Mouse (Mus musculus): Measurements from ENCODE around the gene Hsf2. TPM values are rescaled to one million over a fixed set of nuclear protein-coding genes. Genes with fewer than 3 reads are reported as not detected.

Gene Hsf2
- total and polyA plus RNA-seq, 2 experiments = 6.3 to 30.5 TPM

DNA sequence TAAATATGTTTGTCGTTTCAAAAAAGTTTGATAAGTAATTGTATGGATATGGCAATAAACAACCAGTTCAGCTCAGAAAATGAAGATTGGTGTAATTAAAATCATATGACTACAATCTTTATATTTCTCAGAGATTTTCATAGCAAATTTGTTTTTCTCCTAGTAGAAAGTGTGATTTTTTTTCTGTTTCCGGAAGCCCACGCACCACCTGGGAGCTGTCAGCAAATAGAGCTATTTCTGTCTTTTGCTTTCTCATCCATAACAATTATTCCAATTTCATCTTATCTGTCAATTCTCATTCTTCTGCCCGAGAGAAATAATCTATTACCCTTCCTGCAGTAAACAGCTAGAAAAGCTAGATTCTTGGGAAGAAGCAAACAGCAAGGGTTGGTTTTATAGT is 63.4 kb downstream of the Hsf2 start:
- no peak for DNase-seq (ENCODE audit: extremely low read depth, low read depth, low spot score)
- Histone ChIP-seq H3K79me2 (ENCODE audit: control insufficient read depth, insufficient read depth, low read length) (no peaks in the 10 kb centered on the region), H3K9ac (ENCODE audit: low read depth, low read length) (no peak overlapping the region), H3K27me3 (ENCODE audit: control insufficient read depth, insufficient read depth, low read length) (no peaks in the 10 kb centered on the region), H3K36me3 (ENCODE audit: control insufficient read depth, insufficient read depth, low read length) (no peaks in the 10 kb centered on the region), H3K4me1 (ENCODE audit: control insufficient read depth, insufficient read depth, low read length) (no peaks in the 10 kb centered on the region), H3K27ac (replicated peaks; ENCODE audit: insufficient read depth, low read depth, low read length) (no peak overlapping the region), H3K4me3 (ENCODE audit: insufficient read depth, low read depth, low read length) (no peak overlapping the region)
- TF ChIP-seq CTCF (IDR thresholded peaks at IDR 0.05; ENCODE audit: low read depth, low read length) (no peak), POLR2A (IDR thresholded peaks at IDR 0.05; ENCODE audit: extremely low read depth, insufficient read depth, low read length) (no peak)
- 89% methylated on average over 4 of the region's 4 CpGs for WGBS

GRCm38 (mm10) chr10:57553719-57554118 is 67.5 kb downstream of the Hsf2 start:
- no peaks in the 10 kb centered on the region for H3K36me3 ChIP-seq (ENCODE audit: control insufficient read depth, insufficient read depth, low read length)
- WGBS = 89% methylated on average over 1 of the region's 1 CpGs
- no peak for TF ChIP-seq POLR2A (IDR thresholded peaks at IDR 0.05; ENCODE audit: extremely low read depth, insufficient read depth, low read length)
- no peak for TF ChIP-seq CTCF (IDR thresholded peaks at IDR 0.05; ENCODE audit: low read depth, low read length)

DNA sequence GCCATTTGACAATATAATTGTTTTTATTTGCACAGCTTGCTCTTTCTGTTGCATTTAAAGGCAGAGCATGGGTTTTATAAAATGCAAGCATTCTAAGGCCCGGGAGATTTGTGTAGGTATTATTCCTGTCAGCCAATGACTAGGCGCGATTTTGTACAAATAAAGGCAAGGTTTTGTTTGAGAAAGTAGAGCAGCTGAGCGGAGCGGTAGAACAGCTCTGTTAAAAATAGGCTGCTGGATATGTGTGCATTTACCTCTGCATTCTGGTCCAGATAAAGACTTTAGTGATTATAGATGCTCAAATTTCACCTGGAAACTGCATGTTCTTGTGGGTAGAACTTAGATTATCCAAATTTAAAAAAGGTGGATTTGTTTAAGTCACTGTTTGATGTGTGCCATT is 71.4 kb downstream of the Hsf2 start:
- Histone ChIP-seq H3K27ac (replicated peaks; ENCODE audit: insufficient read depth, low read depth, low read length) (no peak overlapping the region), H3K4me3 (ENCODE audit: insufficient read depth, low read depth, low read length) (no peak overlapping the region), H3K79me2 (ENCODE audit: control insufficient read depth, insufficient read depth, low read length) (no peaks in the 10 kb centered on the region), H3K4me1 (ENCODE audit: control insufficient read depth, insufficient read depth, low read length) (no peaks in the 10 kb centered on the region), H3K36me3 (ENCODE audit: control insufficient read depth, insufficient read depth, low read length) (no peaks in the 10 kb centered on the region), H3K27me3 (ENCODE audit: control insufficient read depth, insufficient read depth, low read length) (no peaks in the 10 kb centered on the region), H3K9ac (ENCODE audit: low read depth, low read length) (no peak overlapping the region)
- WGBS = 71% methylated on average over 5 of the region's 5 CpGs
- no peak for TF ChIP-seq CTCF (IDR thresholded peaks at IDR 0.05; ENCODE audit: low read depth, low read length)
- TF ChIP-seq POLR2A (IDR thresholded peaks at IDR 0.05; ENCODE audit: extremely low read depth, insufficient read depth, low read length) = no peak
- no peak for DNase-seq (ENCODE audit: extremely low read depth, low read depth, low spot score)

More at GRCm38 (mm10) chr10:57553719-57554118, 67.5 kb downstream of the Hsf2 start:
- Histone ChIP-seq H3K79me2 (ENCODE audit: control insufficient read depth, insufficient read depth, low read length) (no peaks in the 10 kb centered on the region), H3K27me3 (ENCODE audit: control insufficient read depth, insufficient read depth, low read length) (no peaks in the 10 kb centered on the region), H3K4me1 (ENCODE audit: control insufficient read depth, insufficient read depth, low read length) (no peaks in the 10 kb centered on the region), H3K4me3 (ENCODE audit: insufficient read depth, low read depth, low read length) (no peak overlapping the region), H3K27ac (replicated peaks; ENCODE audit: insufficient read depth, low read depth, low read length) (no peak overlapping the region), H3K9ac (ENCODE audit: low read depth, low read length) (no peak overlapping the region)
- DNase-seq (ENCODE audit: extremely low read depth, low read depth, low spot score) = no peak

Other genes starting within 250 kb of the Hsf2 start
- gene Serinc1, start 46.1 kb downstream of the Hsf2 start, total RNA-seq (2014; rRNA removed) = 200 and 215 TPM in 2 replicates
- gene Serinc1, start 46.1 kb downstream of the Hsf2 start, polyA plus RNA-seq (2012; rRNA removed) = 52.4 and 53.1 TPM in 2 replicates
- gene Pkib, start 145.6 kb downstream of the Hsf2 start, total RNA-seq (2014; rRNA removed) = 0.46 and 0.87 TPM in 2 replicates
- gene Pkib, start 145.6 kb downstream of the Hsf2 start, polyA plus RNA-seq (2012; rRNA removed) = 0.05 and 0.09 TPM in 2 replicates